8 mouse cellular contexts compared by ENCODE assay signal in the genomic region with DNA sequence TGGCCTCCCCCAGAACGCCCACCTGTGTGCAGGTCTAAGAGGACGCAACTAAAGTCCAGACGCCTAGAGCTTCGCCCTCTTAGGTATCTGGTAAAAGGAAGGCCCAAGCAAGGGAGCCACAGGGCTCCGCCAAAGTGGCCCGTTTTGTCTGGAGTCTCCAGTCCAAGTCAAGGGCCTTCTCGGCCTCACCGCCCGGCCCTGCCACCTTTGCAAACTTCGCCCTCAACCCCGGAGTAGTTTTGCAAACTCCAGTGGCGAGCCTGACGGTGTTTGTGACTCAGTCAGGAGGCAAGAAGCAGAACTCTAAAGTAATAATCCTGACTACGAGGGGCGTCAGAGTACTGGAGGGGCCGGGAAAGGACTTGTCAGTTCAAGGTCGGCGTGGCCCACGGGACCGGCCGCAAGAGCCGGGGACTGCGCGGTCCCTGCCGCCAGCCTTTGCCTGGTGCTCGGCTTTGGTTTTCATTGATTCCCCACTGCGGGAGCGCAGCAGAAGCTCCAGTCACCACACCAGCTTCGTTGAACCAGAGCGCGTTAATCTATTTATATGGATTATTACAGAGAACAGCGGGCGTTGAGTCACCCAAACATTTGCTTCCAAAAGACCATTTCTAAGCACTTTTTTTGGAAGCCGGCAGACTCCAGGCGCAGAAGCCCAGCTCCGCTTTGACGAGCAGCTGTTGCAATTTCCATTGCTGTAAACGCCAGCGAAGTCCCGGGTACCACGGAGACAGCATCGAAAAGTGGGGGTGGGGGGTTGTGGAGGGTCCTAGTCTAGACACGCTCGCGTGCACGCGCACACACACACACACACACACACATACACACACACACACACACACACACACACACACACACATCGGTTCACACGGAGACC. TPM values are rescaled to one million over a fixed set of nuclear protein-coding genes. Genes with fewer than 3 reads are reported as not detected.
DNase-seq lines count a peak whose midpoint lies in the region; ATAC-seq and TF ChIP-seq lines count a peak whose summit lies in the region.

No protein-coding gene starts in this region.

- peaks cover 53% of the 10 kb centered on the region for H3K4me1 ChIP-seq in embryonic facial prominence, embryonic 15.5 days
- H3K4me1 ChIP-seq in heart, embryonic 14.5 days (ENCODE audit: control insufficient read depth in 2 of 2, insufficient read depth in 2 of 2, low read length in 2 of 2), result peaks cover 4 to 24% of the 10 kb centered on the region in 2 experiments; a peak in 3 of 4 replicates
- no peaks in the 10 kb centered on the region for H3K4me1 ChIP-seq in liver, embryonic 14.5 days (replicated peaks; ENCODE audit: control insufficient read depth in 2 of 2, insufficient read depth in 2 of 2, low read length in 1 of 2)
- peaks cover 57% of the 10 kb centered on the region for H3K4me1 ChIP-seq in neural tube, embryonic 15.5 days

- H3K9ac ChIP-seq in embryonic facial prominence, embryonic 15.5 days, result peak overlapping the region; percentile 15; the same call in 1 of the 2 replicates
- peak overlapping the region; percentile 63 for H3K9ac ChIP-seq in heart, embryonic 14.5 days (ENCODE audit: low read length)
- H3K9ac ChIP-seq in liver, embryonic 14.5 days (replicated peaks), result no peak overlapping the region
- peak overlapping the region; percentile 36 for H3K9ac ChIP-seq in neural tube, embryonic 15.5 days (replicated peaks)

- TF ChIP-seq CTCF in liver, embryonic 14.5 days (IDR thresholded peaks at IDR 0.05; ENCODE audit: low read depth), result no peak

- no peaks in the 10 kb centered on the region for H3K36me3 ChIP-seq in embryonic facial prominence, embryonic 15.5 days
- no peaks in the 10 kb centered on the region for H3K36me3 ChIP-seq in heart, embryonic 14.5 days (ENCODE audit: control insufficient read depth, insufficient read depth, low read length)
- H3K36me3 ChIP-seq in liver, embryonic 14.5 days (replicated peaks; ENCODE audit: control insufficient read depth, insufficient read depth, low read depth), result no peaks in the 10 kb centered on the region
- no peaks in the 10 kb centered on the region for H3K36me3 ChIP-seq in neural tube, embryonic 15.5 days

- ATAC-seq in embryonic facial prominence, embryonic 15.5 days (ENCODE audit: insufficient number of reproducible peaks, low FRiP score, low TSS enrichment, low read depth), result peak; percentile 6; the same call in 1 of the 2 replicates
- no peak for ATAC-seq in heart, embryonic 14.5 days (ENCODE audit: insufficient number of reproducible peaks, insufficient read depth, low FRiP score, low read depth)
- ATAC-seq in liver, embryonic 14.5 days (ENCODE audit: insufficient read depth), result no peak
- peak; percentile 34 for ATAC-seq in neural tube, embryonic 15.5 days (ENCODE audit: low FRiP score)
- no peak for ATAC-seq in monocyte, adult 5-6 weeks (replicated peaks; ENCODE audit: insufficient number of reproducible peaks, low FRiP score, low TSS enrichment, poor library complexity, severe bottlenecking)

- peak overlapping the region; percentile 64 for H3K4me3 ChIP-seq in embryonic facial prominence, embryonic 15.5 days (replicated peaks)
- H3K4me3 ChIP-seq in heart, embryonic 14.5 days (ENCODE audit: control insufficient read depth in 1 of 2, insufficient read depth in 1 of 2, low read depth in 1 of 2, low read length in 2 of 2), result peak overlapping the region; percentile 56 to 58
- H3K4me3 ChIP-seq in liver, embryonic 14.5 days (ENCODE audit: insufficient read depth in 1 of 2, low read depth in 2 of 2, low read length in 2 of 2), result peak overlapping the region in 1 of 2 experiments; percentile 10; a peak in 1 of 4 replicates
- peak overlapping the region; percentile 68 for H3K4me3 ChIP-seq in neural tube, embryonic 15.5 days (replicated peaks)

- peak overlapping the region; percentile 71 for H3K27ac ChIP-seq in embryonic facial prominence, embryonic 15.5 days (replicated peaks)
- H3K27ac ChIP-seq in heart, embryonic 14.5 days (replicated peaks in 1 of 2; ENCODE audit: control insufficient read depth in 1 of 2, insufficient read depth in 1 of 2, low read depth in 2 of 2, low read length in 2 of 2), result peak overlapping the region; percentile 50 to 67
- no peak overlapping the region for H3K27ac ChIP-seq in liver, embryonic 14.5 days
- peak overlapping the region; percentile 68 for H3K27ac ChIP-seq in neural tube, embryonic 15.5 days (replicated peaks)

- peaks cover 42% of the 10 kb centered on the region for H3K27me3 ChIP-seq in embryonic facial prominence, embryonic 15.5 days
- peaks cover 81% of the 10 kb centered on the region for H3K27me3 ChIP-seq in heart, embryonic 14.5 days (ENCODE audit: control insufficient read depth, insufficient read depth, low read length)
- H3K27me3 ChIP-seq in liver, embryonic 14.5 days (ENCODE audit: control insufficient read depth, insufficient read depth, low read length), result peaks cover 67% of the 10 kb centered on the region
- H3K27me3 ChIP-seq in neural tube, embryonic 15.5 days (replicated peaks), result peaks cover 21% of the 10 kb centered on the region; the same call in 1 of the 2 replicates

- H3K4me2 ChIP-seq in embryonic facial prominence, embryonic 15.5 days (replicated peaks), result peak overlapping the region; percentile 91
- peak overlapping the region; percentile 86 for H3K4me2 ChIP-seq in heart, embryonic 14.5 days (ENCODE audit: low read length)
- peak overlapping the region; percentile 45 for H3K4me2 ChIP-seq in liver, embryonic 14.5 days (ENCODE audit: low read depth)
- peak overlapping the region; percentile 92 for H3K4me2 ChIP-seq in neural tube, embryonic 15.5 days

- TF ChIP-seq EP300 in liver, embryonic 14.5 days (IDR thresholded peaks at IDR 0.05; ENCODE audit: low read depth), result no peak

- 1% methylated on average over 49 of the region's 49 CpGs for WGBS in embryonic facial prominence, embryonic 15.5 days
- under 1% methylated on average over 49 of the region's 49 CpGs for WGBS in heart, embryonic 14.5 days
- WGBS in liver, embryonic 14.5 days (ENCODE audit: insufficient replicate concordance), result 2% methylated on average over 48 of the region's 49 CpGs
- 1% methylated on average over 44 of the region's 49 CpGs for WGBS in neural tube, embryonic 15.5 days

- peak; percentile 57 to 63 for DNase-seq in cerebellum, postnatal 14 days
- DNase-seq in cerebellum, adult 11 months, result no peak
- peak; percentile 57 to 72 for DNase-seq in kidney, postnatal 4 days
- DNase-seq in liver, embryonic 14.5 days (ENCODE audit: low read depth in 3 of 3, low spot score in 3 of 3), result no peak

- H3K9me3 ChIP-seq in embryonic facial prominence, embryonic 15.5 days (replicated peaks), result no peaks in the 10 kb centered on the region
- no peaks in the 10 kb centered on the region for H3K9me3 ChIP-seq in heart, embryonic 14.5 days (ENCODE audit: control insufficient read depth, low read length)
- H3K9me3 ChIP-seq in liver, embryonic 14.5 days (ENCODE audit: control insufficient read depth, low read length), result no peaks in the 10 kb centered on the region
- H3K9me3 ChIP-seq in neural tube, embryonic 15.5 days (replicated peaks), result no peaks in the 10 kb centered on the region

RNA-seq across cellular contexts. Expression of a gene that starts 0.8 kb away (rescaled TPM):
- 45.3 and 60.0 TPM in 2 replicates for polyA plus RNA-seq in embryonic facial prominence, embryonic 15.5 days (2015; fragmentation: Nextera tagmentation; extraction: Ambion mirVana)
- polyA plus RNA-seq in heart, embryonic 14.5 days (2014; fragmentation: Nextera tagmentation; extraction: Ambion mirVana), result 17.7 and 20.7 TPM in 2 replicates
- 0.29 and 0.30 TPM in 2 replicates for polyA plus RNA-seq in liver, embryonic 14.5 days (2012; rRNA removed)
- 0.43 and 0.60 TPM in 2 replicates for polyA plus RNA-seq in liver, embryonic 14.5 days (2014; fragmentation: Nextera tagmentation; extraction: Ambion mirVana)
- 35.1 and 38.8 TPM in 2 replicates for polyA plus RNA-seq in neural tube, embryonic 15.5 days (2015; fragmentation: Nextera tagmentation; extraction: Ambion mirVana)
- not detected in 3 replicates for total RNA-seq in monocyte, adult 5-6 weeks (2017)

Comparison
In these comparisons a context has a peak if more than half of its experiments do, and no peak if none do; other contexts are left out.
1. DNase-seq: peak in cerebellum, postnatal 14 days (2 of 2) and kidney, postnatal 4 days (2 of 2); none in cerebellum, adult 11 months (single experiment) and liver, embryonic 14.5 days (0 of 3).
2. ATAC-seq: peak in embryonic facial prominence, embryonic 15.5 days (single experiment) and neural tube, embryonic 15.5 days (single experiment); none in heart, embryonic 14.5 days (single experiment), liver, embryonic 14.5 days (single experiment) and monocyte, adult 5-6 weeks (single experiment).
3. RNA of a gene that starts 0.8 kb away (polyA plus RNA-seq): 45.3 to 60.0 TPM in embryonic facial prominence, embryonic 15.5 days, 35.1 to 38.8 TPM in neural tube, embryonic 15.5 days and 17.7 to 20.7 TPM in heart, embryonic 14.5 days; 0.29 to 0.60 TPM in liver, embryonic 14.5 days; every median in the first group is over 10 times any median in the second.
4. Peak in every context shown above with its lines, with median percentiles within 50 percentile points of each other: H3K4me2 ChIP-seq.